Mouse (Mus musculus) limb, embryonic 15.5 days (tissue): ENCODE data around the gene Hmgb1. TPM values are rescaled to one million over a fixed set of nuclear protein-coding genes. Genes with fewer than 3 reads are reported as not detected.

ENCODE experiments used
- polyA plus RNA-seq: library from polyadenylated mRNA; unstranded; fragments of >200 nt; fragmentation: Nextera tagmentation; extraction: Ambion mirVana; gene quantifications from 2 replicates; pipeline ENCODE4 v1.2.1, GENCODE M21; 2015

Hmgb1 gene
- polyA plus RNA-seq, 1 experiment from 2014 or later = 1,273 TPM

Other genes starting within 250 kb of the Hmgb1 start
- gene Gm42791, start 189.3 kb downstream of the Hmgb1 start, polyA plus RNA-seq = 1.2 and 3.7 TPM in 2 replicates
- 38.2 and 41.1 TPM in 2 replicates for gene Uspl1, start 139 bp downstream of the Hmgb1 start, polyA plus RNA-seq
- 23.8 and 25.3 TPM in 2 replicates for gene Alox5ap, start 80.3 kb upstream of the Hmgb1 start, polyA plus RNA-seq
- gene Medag, start 227.3 kb upstream of the Hmgb1 start, polyA plus RNA-seq = 4.2 and 4.8 TPM in 2 replicates